Mouse (Mus musculus): ENCODE results near the gene Pdxp.

GRCm38 (mm10) chr15:78912040-78912439 is 1.7 kb upstream of the Pdxp start:
- TF ChIP-seq CTCF (IDR thresholded peaks at IDR 0.05 in 2 of 3, conservative IDR thresholded peaks at IDR 0.05 in 1 of 3; ENCODE audit: control insufficient read depth in 1 of 3, insufficient read depth in 1 of 3, low read depth in 2 of 3, low read length in 3 of 3, poor library complexity in 1 of 3, severe bottlenecking in 1 of 3) (peak; percentile 9 to 53 (median 28); a peak in 4 of 6 replicates), CHD1 (IDR thresholded peaks at IDR 0.05; ENCODE audit: low read depth, low read length) (no peak), SIN3A (IDR thresholded peaks at IDR 0.05; ENCODE audit: low read length) (no peak), POLR2A (IDR thresholded peaks at IDR 0.05; ENCODE audit: control insufficient read depth in 1 of 2, insufficient read depth in 1 of 2, low read depth in 1 of 2, low read length in 2 of 2, poor library complexity in 1 of 2) (no peak), KAT2A (conservative IDR thresholded peaks at IDR 0.05; ENCODE audit: low read depth, low read length) (no peak), GABPA (IDR thresholded peaks at IDR 0.05; ENCODE audit: low read depth, low read length) (no peak), MAX (IDR thresholded peaks at IDR 0.05; ENCODE audit: low read length) (no peak), POLR2AphosphoS2 (IDR thresholded peaks at IDR 0.05; ENCODE audit: low read length) (no peak)

All from MEL (cell line).